Mouse (Mus musculus) E14TG2a.4 (cell line): Measurements from ENCODE around the gene Srsf1.

Source experiments
- H3K27me3 ChIP-seq: 2 replicates; pipeline ENCODE4 v1.6.1; 2014; ENCODE audit warnings: low read length, control low read depth; ENCODE audit not compliant: insufficient read depth
- H3K36me3 ChIP-seq: 2 replicates; pipeline ENCODE4 v1.6.1; 2014; ENCODE audit warnings: low read length, control low read depth; ENCODE audit not compliant: insufficient read depth
- H3K4me1 ChIP-seq: replicated peaks from 2 replicates; pipeline ENCODE4 v1.6.1; 2014; ENCODE audit warnings: low read depth, low read length, control low read depth
- H3K4me3 ChIP-seq: replicated peaks from 2 replicates; pipeline ENCODE4 v1.5.1; 2014; ENCODE audit warnings: mild to moderate bottlenecking, low read length
- H3K9me3 ChIP-seq: 2 replicates; pipeline ENCODE4 v1.6.1; 2014; ENCODE audit warnings: low read length, control low read depth
- CTCF ChIP-seq: conservative IDR thresholded peaks from 2 replicates; pipeline ENCODE4 v1.5.1; 2014; ENCODE audit warnings: low read length
- NANOG ChIP-seq: IDR thresholded peaks from 2 replicates; pipeline ENCODE4 v1.6.1; 2014; ENCODE audit warnings: borderline replicate concordance, low read length, mixed read lengths
- POU5F1 ChIP-seq: IDR thresholded peaks from 2 replicates; pipeline ENCODE4 v1.6.1; 2014; ENCODE audit warnings: low read length, borderline replicate concordance

Srsf1 gene

GRCm38 (mm10) chr11:88059141-88059540, 12.0 kb downstream of the Srsf1 start:
- no peaks in the 10 kb centered on the region for H3K9me3 ChIP-seq
- H3K27me3 ChIP-seq: no peaks in the 10 kb centered on the region
- H3K36me3 ChIP-seq: peaks cover 16% of the 10 kb centered on the region; the same call in 1 of the 2 replicates
- TF ChIP-seq CTCF: peak; percentile 73
- no peak for TF ChIP-seq POU5F1
- no peak for TF ChIP-seq NANOG
- 0 out of 2 replicates have a peak, but pooled peaks cover 3% of the 10 kb centered on the region for H3K4me1 ChIP-seq
- H3K4me3 ChIP-seq: no peak overlapping the region

GRCm38 (mm10) chr11:88061892-88062625, 14.9 kb downstream of the Srsf1 start:
- H3K4me3 ChIP-seq: no peak overlapping the region
- no peak for TF ChIP-seq POU5F1
- TF ChIP-seq CTCF: no peak
- no peak for TF ChIP-seq NANOG
- H3K36me3 ChIP-seq: no peaks in the 10 kb centered on the region
- no peaks in the 10 kb centered on the region for H3K9me3 ChIP-seq
- peaks cover under 1% of the 10 kb centered on the region; the same call in 1 of the 2 replicates for H3K4me1 ChIP-seq
- H3K27me3 ChIP-seq: peaks cover 8% of the 10 kb centered on the region

GRCm38 (mm10) chr11:88065732-88066131, 18.6 kb downstream of the Srsf1 start:
- peaks cover 33% of the 10 kb centered on the region for H3K27me3 ChIP-seq
- no peak for TF ChIP-seq NANOG
- no peak for TF ChIP-seq CTCF
- TF ChIP-seq POU5F1: no peak
- H3K4me1 ChIP-seq: peaks cover 17% of the 10 kb centered on the region
- H3K36me3 ChIP-seq: no peaks in the 10 kb centered on the region
- H3K4me3 ChIP-seq: no peak overlapping the region
- no peaks in the 10 kb centered on the region for H3K9me3 ChIP-seq

- Histone ChIP-seq H3K9me3 (no peaks in the 10 kb centered on the region), H3K4me3 (peak overlapping the region; percentile 86), H3K36me3 (no peaks in the 10 kb centered on the region), H3K27me3 (peaks cover 47% of the 10 kb centered on the region), H3K4me1 (peaks cover 17% of the 10 kb centered on the region)
- TF ChIP-seq NANOG: no peak
- no peak for TF ChIP-seq CTCF
- TF ChIP-seq POU5F1: no peak
Observed at GRCm38 (mm10) chr11:88067191-88067585, 20.0 kb downstream of the Srsf1 start.

- no peak for TF ChIP-seq NANOG
- TF ChIP-seq CTCF: no peak
- no peak for TF ChIP-seq POU5F1
- H3K4me1 ChIP-seq: peaks cover 17% of the 10 kb centered on the region
- peak within 1 kb of the TSS; percentile 86 for H3K4me3 ChIP-seq
- no peaks in the 10 kb centered on the region for H3K36me3 ChIP-seq
- no peaks in the 10 kb centered on the region for H3K9me3 ChIP-seq
- H3K27me3 ChIP-seq: peaks cover 47% of the 10 kb centered on the region
Observed at GRCm38 (mm10) chr11:88067586-88068410, 20.6 kb downstream of the Srsf1 start, which contains the start of gene Vezf1. Vezf1 (plus strand) TSS chr11:88068279.

GRCm38 (mm10) chr11:88068411-88069245, 21.5 kb downstream of the Srsf1 start:
- peaks cover 48% of the 10 kb centered on the region for H3K27me3 ChIP-seq
- peaks cover 7% of the 10 kb centered on the region for H3K36me3 ChIP-seq
- TF ChIP-seq NANOG (no peak), CTCF (no peak), POU5F1 (no peak)
- H3K4me3 ChIP-seq: peak overlapping the region; percentile 86
- peaks cover 23% of the 10 kb centered on the region for H3K4me1 ChIP-seq
- H3K9me3 ChIP-seq: no peaks in the 10 kb centered on the region

GRCm38 (mm10) chr11:88069246-88069570, 22.0 kb downstream of the Srsf1 start:
- peaks cover 10% of the 10 kb centered on the region for H3K36me3 ChIP-seq
- TF ChIP-seq CTCF (no peak), NANOG (no peak), POU5F1 (no peak)
- peaks cover 24% of the 10 kb centered on the region for H3K4me1 ChIP-seq
- H3K27me3 ChIP-seq: peaks cover 49% of the 10 kb centered on the region
- H3K4me3 ChIP-seq: peak overlapping the region; percentile 86
- H3K9me3 ChIP-seq: no peaks in the 10 kb centered on the region

- H3K36me3 ChIP-seq: peaks cover 14% of the 10 kb centered on the region
- H3K4me1 ChIP-seq: peaks cover 29% of the 10 kb centered on the region
- H3K9me3 ChIP-seq: no peaks in the 10 kb centered on the region
- no peak for TF ChIP-seq NANOG
- TF ChIP-seq CTCF: no peak
- TF ChIP-seq POU5F1: no peak
- peaks cover 47% of the 10 kb centered on the region for H3K27me3 ChIP-seq
- no peak overlapping the region for H3K4me3 ChIP-seq
Observed at GRCm38 (mm10) chr11:88070392-88070791, 23.2 kb downstream of the Srsf1 start.
